Mouse (Mus musculus) CD4-positive, CD25-positive, alpha-beta regulatory T cell, adult 2 months (primary cell): Measurements from ENCODE around the gene Naxe.
A peak's percentile ranks its signal among the peaks of the same experiment; 100 is the strongest.

Experiments
- DNase-seq: peaks from one replicate; pipeline ENCODE4 v3.0.0-alpha.2; 2012; ENCODE audit warnings: low read depth, low spot score

The Naxe gene

GRCm38 (mm10) chr3:88057030-88057429 lies 1.3 kb downstream of the Naxe start:
- no peak for DNase-seq

GRCm38 (mm10) chr3:88049532-88049931 lies 8.8 kb downstream of the Naxe start:
- no peak for DNase-seq

GRCm38 (mm10) chr3:88042661-88043421 lies 15.5 kb downstream of the Naxe start, which contains the start of gene Gpatch4:
Gene Gpatch4, plus strand, starts transcription at chr3:88043108.
- peak; percentile 97 for DNase-seq

- DNase-seq, result no peak
Observed at GRCm38 (mm10) chr3:88035561-88036293, 22.6 kb downstream of the Naxe start.

- no peak for DNase-seq
Observed at GRCm38 (mm10) chr3:88033506-88033905, 24.8 kb downstream of the Naxe start.

GRCm38 (mm10) chr3:88030608-88031395 lies 27.5 kb downstream of the Naxe start:
- DNase-seq, result no peak

- peak; percentile 56 for DNase-seq
Observed at GRCm38 (mm10) chr3:88027434-88028186, 30.7 kb downstream of the Naxe start, which contains the start of gene Hapln2. Gene Hapln2, minus strand, starts transcription at chr3:88027583.

- DNase-seq, result no peak
Observed at GRCm38 (mm10) chr3:88026823-88027222, 31.5 kb downstream of the Naxe start.

GRCm38 (mm10) chr3:88023192-88024074 lies 34.9 kb downstream of the Naxe start:
- DNase-seq, result peak; percentile 26

- DNase-seq, result peak; percentile 86
Observed at GRCm38 (mm10) chr3:88022322-88023191, 35.7 kb downstream of the Naxe start.

- peak; percentile 70 for DNase-seq
Observed at GRCm38 (mm10) chr3:88010634-88011265, 47.5 kb downstream of the Naxe start.
